Mouse (Mus musculus) lung, postnatal 14 days (tissue): Measurements from ENCODE around the gene Olfr1373.

Experiments used
- DNase-seq: peaks from one replicate; pipeline ENCODE4 v3.0.0; 2021

The Olfr1373 gene

DNA sequence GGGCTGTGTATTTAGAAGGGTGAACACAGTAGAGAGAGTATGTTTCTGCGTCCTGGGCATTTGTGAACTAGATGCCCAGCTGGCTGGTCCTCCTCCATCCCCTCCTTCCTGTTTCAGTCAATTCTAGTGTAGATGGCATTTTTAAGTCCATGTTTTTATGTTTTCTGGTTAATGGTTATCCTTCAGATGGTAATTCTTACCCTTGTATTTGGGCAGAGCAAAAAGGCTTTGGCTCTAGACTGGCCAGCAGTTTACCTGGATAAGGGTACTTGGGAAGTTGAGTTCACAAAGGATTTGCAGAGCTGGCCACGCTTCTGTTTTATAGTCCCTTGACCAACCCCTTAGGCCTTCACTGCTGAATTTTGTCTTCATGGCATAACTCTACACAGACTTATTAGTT lies 39.3 kb downstream of the Olfr1373 start:
- DNase-seq, result no peak

DNA sequence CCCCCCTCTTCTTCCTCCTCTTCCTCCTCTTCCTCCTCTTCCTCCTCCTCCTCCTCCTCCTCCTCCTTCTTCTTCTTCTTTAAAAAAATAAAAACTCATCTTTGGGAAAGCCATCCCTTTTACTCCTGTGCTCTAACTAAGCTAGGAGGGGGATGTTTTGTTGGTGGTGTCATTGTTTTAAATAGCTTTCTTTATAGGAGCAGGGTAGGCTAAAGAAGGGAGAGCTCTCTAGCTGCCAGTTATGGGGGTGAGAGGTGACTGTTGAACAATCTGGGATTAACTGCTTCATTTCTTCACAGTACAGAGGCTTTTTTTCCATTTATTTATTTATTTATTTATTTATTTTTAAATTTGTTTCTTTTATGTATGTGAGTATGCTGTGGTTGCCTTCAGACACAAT lies 39.8 kb downstream of the Olfr1373 start:
- DNase-seq, result no peak

DNA sequence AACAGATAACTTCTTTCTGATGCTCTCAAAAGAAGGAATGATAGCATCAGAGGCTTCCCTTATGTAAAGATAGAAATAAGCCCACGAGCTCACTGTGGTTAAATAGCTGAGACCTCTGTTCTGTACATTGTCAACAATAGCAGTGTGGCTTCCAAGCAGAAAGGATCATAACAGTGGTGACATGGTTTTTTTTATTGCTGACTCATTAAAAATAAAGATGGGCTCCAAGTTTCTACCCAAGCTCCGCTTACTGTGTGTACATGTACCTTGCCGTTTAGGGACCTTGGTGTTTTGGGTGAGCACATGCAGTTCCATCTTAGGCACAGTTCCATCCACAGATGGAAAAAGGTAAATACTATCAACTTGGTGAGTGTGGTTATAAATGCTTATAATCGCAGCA lies 42.4 kb downstream of the Olfr1373 start:
- no peak for DNase-seq

DNA sequence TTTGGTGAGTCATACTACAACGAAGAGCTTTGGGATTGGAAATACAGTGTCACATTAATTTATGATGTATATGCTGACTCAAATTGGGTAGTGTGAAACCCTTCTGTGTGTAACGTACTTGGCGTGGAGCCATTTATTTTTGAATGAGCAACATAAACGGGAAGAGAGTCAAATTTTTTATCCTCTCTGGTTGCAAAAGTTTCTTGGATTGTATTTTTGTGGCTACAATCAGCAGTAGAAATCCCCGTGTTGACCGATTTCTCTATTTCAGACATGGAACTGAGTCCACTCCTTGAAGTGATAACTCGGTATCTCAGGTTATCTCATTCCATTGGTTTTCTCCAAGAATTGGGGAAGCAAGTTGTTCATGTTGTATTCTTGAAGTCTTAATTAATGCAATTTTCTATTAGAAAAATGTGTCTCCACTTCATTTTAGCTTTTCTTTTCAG lies 45.5 kb downstream of the Olfr1373 start:
- no peak for DNase-seq

DNA sequence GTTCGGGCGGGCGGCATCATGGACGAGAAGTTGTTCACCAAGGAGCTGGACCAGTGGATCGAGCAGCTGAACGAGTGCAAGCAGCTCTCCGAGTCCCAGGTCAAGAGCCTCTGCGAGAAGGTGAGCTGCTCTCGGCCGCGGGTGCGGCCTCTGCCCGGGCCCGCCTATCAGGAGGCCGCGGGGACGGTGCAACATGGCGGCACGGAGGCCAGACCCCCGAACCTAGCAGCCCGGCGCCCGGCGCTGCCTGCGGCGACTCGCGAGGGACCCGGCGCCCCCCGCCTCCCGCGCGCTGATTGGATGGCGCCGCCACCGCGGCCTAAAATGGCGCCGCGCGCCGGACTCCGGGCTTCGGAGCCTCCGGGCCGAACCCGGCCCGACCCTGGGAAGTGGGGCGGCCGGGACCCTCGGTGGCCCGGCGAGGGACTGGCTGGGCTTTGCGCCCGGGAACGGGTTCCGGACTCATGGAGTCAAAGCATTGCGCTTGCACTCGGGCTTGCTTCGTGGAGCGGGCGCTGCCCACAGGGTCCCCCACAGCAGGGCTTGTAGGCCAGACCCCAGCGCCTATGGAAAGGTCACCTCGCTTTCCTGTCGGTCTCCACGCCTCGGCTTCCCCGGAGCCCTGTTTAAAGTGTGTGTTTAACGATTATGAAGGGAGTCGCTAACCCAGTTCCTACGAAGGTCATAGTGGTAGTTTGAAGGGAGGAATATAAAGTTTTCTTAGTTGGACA lies 46.1 kb downstream of the Olfr1373 start:
- DNase-seq, result peak; percentile 67

DNA sequence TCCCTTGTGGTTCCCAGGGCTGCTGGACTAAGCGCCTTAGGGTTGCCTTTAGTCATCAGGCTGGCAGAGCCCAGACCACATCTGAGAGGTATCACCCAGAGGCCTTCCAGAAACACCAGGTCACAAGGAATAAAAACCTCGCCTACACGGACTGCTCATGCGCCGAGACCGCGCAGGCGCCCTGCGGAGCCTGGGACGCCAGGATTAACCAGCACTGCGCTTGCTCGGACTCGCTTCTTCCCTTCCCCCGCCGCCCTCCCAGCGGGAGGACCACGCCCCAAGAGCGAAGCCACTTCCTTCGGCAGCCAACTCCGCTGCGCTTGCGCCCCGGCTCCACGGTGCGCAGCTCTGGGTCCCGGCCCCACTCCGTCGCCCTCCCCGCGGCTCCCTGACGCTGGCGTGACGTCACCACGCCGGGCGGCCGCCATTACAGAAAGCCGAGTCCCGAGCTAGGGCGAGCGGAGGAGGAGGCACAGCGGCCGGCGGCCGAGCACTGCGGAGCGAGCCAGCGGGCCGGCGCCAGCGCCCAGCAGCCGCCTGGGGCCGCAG lies 46.9 kb downstream of the Olfr1373 start, which contains the start of gene Ppp2ca:
Gene Ppp2ca (plus strand): TSS at position 284 of the 549 bp plus-strand sequence.
- peak; percentile 97 for DNase-seq

DNA sequence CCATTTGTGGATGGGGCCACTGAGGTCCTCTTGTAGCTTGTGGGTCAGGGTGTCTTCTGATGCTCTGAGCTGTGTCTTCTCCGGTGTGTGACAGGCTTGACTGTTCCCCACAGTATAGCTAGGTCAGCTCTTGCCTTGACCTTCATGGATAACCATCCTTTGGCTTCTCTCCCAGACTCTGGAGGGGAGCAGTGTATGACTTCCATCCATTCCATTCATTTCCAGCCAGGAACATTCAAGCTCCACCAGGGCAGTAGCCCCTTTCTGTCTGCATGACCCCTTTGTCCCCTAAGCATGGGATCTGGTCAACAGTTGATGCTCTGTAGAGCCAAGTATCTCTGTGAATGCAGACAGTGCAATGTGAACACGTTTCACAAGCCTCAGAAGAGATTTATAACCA lies 47.7 kb downstream of the Olfr1373 start:
- DNase-seq, result no peak

DNA sequence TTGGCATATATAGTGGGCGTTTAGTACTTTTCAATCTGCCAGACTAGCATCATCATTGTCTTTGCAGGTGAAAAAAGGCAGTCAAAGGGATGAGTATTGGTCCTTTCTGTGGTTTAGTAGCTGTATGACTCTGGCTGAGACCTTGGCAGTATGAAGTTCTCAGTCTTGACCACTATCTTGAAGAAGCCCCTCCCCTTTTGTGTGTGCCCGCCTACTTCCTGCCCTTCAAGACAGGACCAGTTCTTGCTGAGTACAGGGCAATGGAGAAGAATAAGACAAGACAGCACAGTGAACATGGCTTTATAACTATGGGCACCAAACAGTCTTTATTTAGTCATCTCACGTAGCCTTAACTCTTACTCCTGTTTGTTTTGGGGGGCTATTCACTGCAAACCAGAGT lies 48.3 kb downstream of the Olfr1373 start:
- DNase-seq, result no peak
